Mouse (Mus musculus) adrenal gland, postnatal 36 days (tissue): ENCODE results near the gene Amhr2. TPM values are rescaled to one million over a fixed set of nuclear protein-coding genes. Genes with fewer than 3 reads are reported as not detected.

Experiments used
- DNase-seq, 2 experiments: peaks; one replicate each; pipeline ENCODE4 v3.0.0; 2021; ENCODE audit warnings: mixed read lengths in 1 of 2
- total RNA-seq, 2 experiments: library from RNA; stranded (reverse); gene quantifications; 2 replicates each; pipeline ENCODE4 v1.2.3; 2021

Amhr2 gene
- total RNA-seq, 2 experiments from 2014 or later: 1.2 to 2.5 TPM

DNA sequence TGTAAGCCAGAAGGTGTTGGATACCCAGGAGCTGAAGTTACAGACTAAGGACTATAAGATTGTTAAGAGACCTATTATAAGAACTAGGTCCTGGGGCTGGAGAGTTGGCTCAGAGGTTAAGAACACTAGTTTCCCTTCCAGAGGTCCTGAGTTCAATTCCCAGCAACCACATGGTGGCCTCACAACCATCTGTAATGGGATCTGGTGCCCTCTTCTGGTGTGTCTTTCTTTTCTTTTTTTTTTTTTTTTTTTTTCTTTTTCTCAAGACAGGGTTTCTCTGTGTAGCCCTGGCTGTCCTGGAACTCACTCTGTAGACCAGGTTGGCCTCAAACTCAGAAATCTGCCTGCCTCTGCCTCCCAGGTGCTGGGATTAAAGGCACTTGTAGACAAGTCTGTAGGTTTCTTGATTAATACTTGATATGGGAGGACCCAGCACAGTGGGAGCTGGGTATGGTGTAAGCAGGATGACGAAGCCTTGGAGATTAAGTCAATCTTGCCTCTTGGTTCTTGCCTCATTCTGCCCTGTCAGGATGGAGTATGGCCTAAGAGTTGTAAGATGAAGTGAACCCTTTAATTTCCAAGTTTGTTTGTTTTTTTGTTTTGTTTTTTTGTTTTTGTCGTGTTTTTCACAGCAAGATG, 21.4 kb upstream of the Amhr2 start:
- no peak for DNase-seq

DNA sequence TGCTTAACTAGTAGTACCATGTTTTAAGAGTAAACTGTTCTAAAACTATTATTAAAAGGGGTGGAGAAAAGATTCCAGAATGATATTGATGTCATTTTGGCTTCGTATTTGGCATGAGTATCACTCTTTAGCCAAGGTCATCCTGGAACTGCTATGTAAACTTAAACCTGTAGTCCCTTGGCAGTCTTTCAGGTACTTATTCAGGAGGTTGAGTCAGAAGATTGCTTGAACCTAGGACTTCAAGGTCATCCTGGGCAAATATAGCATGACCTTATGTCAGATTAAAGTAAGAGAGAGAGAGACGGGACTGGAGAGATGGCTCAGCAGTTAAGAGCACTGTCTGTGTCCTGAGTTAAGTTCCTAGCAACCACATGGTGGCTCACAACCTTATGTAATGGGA, 20.5 kb upstream of the Amhr2 start:
- no peak for DNase-seq

DNA sequence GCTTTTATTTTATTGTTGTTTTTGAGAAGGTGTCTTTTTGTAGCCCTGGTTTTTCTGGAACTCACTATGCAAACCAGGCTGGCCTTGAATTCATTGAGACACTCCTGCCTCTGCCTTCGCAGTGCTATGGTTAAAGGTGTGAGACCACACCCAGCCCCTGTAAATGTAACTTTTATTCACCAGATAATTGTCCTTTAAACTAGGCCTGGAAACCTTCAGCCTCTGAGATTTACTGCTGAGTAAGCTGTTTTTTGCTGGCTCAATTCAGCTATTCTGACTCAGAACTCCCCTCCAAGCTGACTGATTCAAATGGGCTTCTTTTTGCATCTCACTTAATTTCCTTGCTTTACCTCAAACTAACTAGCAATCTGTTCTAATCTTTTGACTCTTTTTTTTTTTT, 18.2 kb upstream of the Amhr2 start:
- no peak for DNase-seq

DNA sequence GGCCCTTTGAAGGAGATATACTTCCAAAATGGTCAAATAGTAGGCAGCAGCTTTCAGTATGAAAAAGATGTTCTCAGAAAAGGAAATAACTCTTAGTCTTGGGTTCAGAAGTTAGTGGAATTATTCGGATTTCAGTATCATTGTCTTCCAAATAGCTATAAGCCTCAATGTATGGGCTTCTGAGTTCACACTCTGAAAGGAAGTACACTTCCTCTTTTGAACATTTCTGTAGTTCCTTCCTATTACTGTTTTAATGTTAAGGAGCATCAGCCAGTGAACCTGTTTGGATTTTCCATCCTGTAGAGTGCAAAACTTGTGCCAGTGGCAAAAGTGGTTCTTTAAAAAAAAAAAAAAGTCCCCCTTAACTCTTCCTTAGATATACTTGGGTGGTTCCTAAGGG, 13.1 kb upstream of the Amhr2 start:
- no peak for DNase-seq

DNA sequence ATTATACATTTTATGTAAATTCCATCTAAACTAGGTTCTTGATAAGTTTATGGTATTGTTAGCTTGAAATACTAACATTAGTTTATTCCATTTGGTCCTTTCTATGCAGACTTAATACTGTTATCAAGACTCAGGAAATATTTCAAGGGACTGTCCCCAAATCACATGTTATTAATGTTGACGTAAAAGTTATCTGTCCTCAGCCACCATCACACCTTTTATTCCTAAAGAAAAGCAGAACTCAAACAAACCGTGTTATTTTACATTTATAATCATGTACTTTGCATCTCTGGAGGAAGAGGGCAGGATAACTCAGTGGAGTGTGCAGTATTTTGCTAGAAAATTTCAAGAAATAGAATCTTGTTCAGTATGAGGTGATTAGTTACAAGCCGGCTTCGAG, 12.0 kb upstream of the Amhr2 start:
- DNase-seq: no peak

DNA sequence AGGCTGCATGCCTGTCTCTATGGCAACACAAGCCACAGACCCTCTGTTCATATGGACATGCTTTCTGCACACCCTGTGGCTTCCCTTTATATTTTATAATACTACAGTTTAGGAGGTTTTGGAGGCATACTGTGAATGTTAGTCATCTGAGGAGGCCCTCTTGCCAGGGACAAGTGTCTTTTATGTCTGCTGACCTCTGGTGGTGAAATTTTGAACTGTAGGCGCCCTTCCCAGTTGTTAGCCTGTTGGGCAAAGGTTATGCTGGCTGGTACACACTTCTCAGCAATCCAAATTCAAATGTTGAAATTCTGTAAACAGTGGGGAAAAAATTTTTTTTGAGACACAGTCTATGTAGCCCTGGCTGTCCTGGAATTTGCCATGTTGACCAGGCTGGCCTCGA, 2.7 kb upstream of the Amhr2 start:
- peak; percentile 88 to 90 for DNase-seq

DNA sequence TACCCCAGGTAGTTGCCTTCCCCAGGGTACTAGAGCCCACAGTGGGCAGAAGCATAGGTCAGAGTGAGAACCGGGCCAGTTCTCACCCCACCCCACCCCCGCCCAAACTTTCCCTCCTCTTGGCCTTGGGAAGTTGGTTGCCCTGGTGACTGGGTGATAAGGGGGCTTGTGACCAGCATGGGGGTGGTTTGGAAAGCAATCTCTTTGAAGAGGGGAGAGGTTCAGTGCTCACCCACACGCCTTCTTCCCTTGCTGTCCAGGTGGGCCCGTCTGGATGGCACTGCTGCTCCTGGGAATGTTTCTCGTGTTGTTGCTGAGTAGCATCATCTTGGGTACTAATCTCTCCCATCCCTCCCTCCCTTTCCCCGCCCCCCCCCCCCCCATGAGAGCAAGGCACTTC, 1.3 kb downstream of the Amhr2 start:
- DNase-seq: no peak

DNA sequence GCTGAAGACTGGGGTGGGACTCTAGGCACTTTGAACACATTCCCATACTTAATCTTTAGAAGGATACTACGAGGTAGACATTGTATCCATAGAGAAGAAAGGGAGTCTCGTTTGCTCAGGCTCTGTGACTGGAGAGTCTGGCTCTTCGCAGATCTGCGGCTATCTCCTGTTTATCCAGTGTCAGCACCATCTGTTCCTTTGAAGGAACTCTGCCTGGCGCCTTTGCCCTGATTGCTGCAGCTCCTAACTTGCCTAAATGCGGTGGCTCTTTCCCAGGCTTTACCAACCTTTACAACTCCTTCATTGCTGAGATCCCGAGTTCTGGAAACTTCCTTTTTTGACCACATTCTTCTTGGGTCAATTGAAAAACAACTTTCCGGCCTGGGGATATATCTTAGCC, 4.2 kb downstream of the Amhr2 start:
- no peak for DNase-seq

DNA sequence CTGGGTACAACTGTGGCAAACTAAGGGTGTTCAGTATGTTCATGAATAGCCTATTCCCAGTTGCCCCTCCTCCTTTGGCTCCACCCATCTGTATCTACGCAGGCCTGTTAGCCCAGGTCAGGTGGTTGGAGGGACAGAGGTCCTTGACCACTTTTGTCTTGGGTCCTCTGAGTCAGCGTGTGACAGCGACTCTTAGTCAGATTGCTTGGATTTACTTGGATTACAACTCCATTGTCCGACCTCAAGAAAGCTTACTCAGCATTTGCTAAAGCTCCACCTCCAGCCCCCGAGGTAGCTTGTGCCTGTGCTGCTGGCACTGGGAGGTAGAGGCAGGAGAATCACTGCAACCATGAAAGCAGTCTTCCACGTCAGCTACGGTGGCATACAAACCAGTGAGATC, 5.8 kb downstream of the Amhr2 start:
- peak; percentile 82 for DNase-seq

DNA sequence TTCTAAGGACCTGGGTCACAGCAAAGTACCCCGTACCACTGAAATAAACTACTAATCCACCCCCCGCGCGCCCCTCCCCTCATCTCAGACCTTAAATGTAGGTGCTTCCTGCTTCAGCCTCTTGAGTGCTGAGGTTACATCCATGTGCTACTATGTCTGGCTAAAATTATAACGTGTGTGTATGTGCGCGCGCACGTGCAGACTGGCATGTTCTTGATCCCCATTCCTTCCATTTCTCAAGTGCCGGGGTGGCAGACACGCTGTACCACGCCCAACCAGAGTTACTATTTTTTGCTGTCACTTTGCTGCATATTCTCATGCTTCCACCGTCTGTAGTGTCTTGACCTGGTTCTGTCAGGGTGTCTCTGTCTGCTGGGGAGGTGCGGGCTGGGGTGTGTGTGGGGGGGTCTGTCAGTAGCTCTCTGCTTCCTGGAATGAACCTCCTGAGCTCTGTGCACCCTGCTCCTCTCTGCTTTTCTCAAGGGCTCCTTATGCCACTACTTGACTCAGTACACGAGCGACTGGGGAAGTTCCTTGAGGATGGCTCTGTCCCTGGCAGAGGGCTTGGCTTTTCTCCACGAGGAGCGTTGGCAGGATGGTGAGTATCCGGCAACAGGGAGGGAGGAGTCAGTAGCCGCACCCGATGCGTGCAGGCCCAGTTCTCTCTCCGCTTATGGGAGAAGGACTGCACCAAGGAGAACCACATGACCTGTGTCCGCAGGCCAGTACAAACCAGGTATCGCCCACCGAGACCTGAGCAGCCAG, 6.7 kb downstream of the Amhr2 start:
- DNase-seq: no peak

DNA sequence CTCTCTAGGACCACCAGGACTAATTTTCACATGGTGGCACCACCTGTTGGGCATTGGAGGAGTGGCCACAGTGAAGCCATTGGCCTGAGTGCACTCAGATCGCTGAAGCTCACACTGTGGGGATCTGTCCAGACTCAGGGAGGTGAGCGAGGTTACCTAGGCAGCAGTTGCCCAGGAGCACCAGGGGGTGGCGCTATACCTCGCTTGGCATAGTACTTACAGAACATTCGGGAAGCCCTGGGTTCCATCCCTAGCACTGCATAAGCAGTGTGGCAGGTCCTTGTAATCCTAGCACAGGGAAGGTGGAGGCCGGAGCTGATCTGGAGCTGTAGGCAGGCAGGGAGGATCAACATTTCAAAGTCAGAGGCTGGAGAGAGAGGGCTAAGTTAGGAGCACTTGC, 10.8 kb downstream of the Amhr2 start:
- DNase-seq: peak in 1 of 2 experiments; percentile 31

DNA sequence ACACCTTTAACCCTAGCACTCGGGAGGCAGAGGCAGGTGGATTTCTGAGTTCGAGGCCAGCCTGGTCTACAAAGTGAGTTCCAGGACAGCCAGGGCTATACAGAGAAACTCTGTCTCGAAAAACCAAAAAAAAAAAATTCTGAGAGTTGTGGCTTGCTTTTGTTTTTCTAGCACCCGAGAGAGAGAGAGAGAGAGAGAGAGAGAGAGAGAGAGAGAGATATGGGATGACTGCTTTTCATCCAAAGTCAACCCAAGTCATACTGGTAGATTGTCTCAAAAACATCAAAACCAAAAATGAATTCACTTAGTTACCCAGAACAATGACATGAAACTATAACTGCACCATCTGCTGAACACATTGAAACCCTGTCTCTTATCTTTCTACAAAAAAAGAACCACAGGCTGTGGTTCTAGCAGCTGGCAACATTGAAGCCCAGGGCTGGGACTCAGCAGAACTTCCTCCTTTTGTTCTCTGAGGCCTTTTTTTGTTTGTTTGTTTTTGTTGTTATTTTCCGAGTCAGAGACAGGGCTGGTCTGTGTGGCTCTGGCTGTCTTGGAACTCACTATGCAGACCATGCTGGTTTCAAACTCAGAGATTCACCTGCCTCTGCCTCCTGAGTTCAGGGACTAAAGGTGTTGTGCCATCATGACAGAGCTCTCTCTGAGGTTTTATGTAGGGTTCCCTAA, 13.0 kb downstream of the Amhr2 start:
- DNase-seq: no peak

DNA sequence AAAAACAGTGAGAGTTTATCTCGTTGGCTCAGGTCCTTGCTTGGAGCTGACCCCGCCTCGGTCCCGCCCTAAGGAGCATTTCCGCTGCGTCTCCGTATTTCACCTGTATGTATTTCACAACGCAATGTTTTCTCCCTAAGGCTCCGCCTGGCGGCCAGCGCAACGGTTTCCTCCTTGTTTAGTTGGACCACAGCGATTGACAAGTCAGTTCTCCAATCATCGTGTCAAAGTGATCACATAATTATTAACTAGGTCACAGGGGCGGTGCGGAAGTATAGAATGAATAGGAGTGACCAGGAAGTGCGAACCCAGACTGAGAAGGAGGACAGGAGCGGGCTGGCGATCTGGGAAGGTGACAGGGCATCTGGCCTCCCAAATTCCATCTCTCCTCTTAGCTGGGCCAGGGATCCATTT, 13.7 kb downstream of the Amhr2 start, which contains the start of gene Prr13:
Gene Prr13 (plus strand): TSS at position 125 of the 414 bp plus-strand sequence.
- DNase-seq: peak; percentile 91 to 92

DNA sequence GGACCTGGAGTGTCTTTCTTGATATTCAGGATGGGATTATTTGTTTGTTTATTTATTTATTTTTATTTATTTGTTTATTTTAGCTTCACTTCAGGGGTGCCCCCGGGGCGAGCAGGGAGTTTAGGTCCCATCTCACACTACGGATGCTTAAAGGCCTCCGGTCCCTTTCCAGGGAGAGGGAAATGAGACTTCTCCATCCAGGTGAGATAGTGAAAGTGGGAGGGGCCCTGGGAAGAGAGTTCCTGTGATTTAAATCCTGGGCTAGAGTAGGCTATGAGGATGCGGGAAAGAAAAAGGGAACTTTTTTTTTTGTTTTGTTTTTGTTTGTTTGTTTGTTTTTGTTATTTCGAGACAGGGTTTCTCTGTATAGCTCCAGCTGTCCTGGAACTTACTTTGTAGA, 14.2 kb downstream of the Amhr2 start:
- DNase-seq: no peak

DNA sequence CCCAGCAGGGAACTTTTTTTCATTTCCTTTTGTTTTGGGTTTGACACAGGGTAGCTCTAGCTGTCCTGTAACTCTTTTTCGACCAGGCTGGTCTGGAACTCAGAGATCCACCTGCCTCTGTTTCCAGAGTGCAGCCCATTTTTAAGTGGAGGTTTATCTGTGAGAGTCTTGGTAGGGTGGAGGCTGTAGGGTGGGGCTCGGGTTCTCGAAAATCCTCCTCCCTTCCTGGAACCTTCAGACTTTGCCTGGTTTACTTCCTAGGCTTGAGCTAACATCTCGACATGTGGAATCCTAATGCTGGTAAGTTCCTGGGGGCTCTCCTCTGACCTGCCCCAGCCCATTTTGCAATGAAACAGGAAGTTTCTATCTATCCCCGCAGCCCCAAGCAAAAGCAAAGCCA, 14.7 kb downstream of the Amhr2 start:
- DNase-seq: no peak

DNA sequence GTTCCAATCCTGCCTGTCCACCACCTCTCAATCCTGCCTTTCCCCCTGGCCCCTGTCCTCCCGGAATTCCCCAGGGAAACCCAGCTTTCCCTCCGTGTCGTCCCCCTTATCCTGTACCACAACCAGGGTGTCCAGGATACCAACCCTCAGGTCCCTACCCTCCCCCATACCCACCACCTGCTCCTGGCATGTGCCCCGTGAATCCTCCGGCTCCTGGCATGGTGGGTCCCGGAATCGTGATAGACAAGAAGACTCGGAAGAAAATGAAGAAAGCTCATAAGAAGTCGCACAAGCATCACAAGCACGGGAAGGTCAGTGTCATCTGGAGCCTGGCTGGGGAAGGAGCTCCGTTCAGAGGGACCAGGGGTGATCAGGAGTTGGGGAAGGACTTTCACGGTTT, 15.2 kb downstream of the Amhr2 start:
- no peak for DNase-seq

DNA sequence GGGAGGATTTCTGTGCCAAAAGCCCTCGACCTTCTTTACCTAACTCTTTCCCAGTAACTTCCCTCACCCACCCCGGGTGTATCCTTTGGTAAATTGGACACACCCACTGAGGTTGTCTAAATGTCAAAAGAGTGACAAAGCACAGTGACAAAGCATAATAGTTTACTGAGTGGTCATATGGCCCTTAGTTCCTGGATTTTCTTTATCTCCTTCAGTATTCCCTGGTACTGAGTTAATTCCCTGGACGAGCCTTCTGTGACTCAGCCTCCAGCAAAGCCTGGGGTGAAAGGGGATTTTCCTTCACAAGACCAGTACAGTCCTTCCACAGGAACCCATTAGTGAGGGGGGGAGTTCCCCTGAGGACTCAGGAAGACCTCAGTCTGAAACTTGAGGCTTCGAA, 15.8 kb downstream of the Amhr2 start:
- no peak for DNase-seq

DNA sequence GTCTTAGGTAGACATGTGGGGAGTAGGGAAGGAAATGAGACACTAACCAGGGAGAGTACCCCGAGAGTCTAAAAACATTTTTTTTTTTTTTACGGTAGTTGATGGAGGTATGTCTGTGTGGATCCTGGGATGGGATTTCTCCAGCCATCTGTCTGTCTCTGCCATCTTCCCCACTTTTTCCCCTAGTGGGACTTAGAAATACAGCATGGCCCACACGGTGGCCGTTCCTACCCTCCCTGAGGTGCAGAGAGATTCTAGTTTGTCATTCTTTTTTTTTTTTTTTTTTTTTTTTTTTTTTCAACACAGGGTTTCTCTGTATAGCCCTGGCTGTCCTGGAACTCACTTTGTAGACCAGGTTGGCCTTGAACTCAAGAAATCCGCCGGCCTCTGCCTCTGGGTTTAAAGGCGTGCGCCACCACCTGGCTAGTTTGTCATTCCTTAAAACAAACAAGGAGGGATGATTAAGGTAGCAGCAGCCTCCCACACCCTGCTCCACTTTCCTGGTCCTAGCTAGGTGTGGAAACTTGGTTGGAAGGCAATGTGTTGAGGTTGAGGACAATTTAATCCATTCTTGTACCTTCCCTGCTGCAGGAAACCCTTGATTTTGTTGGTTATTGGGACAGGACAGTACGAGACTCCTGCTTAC, 16.4 kb downstream of the Amhr2 start:
- no peak for DNase-seq

DNA sequence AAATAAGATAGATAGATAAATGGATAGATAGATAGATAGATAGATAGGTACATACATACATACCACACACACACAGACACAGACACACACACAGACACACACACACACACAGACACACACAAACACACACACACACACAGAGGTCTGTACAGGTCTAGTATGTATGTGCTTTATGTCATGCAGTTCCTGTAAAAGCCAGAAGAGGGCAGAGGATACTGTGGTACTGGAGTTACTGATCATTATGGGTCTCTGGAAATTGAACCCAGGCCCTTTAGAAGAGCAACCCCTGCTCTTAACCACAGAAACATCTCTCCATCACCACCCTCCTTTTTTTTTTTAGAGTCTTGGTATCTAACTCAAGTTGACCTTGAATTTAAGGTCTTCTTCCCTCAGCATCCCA, 18.5 kb downstream of the Amhr2 start:
- peak in 1 of 2 experiments; percentile 32 for DNase-seq

DNA sequence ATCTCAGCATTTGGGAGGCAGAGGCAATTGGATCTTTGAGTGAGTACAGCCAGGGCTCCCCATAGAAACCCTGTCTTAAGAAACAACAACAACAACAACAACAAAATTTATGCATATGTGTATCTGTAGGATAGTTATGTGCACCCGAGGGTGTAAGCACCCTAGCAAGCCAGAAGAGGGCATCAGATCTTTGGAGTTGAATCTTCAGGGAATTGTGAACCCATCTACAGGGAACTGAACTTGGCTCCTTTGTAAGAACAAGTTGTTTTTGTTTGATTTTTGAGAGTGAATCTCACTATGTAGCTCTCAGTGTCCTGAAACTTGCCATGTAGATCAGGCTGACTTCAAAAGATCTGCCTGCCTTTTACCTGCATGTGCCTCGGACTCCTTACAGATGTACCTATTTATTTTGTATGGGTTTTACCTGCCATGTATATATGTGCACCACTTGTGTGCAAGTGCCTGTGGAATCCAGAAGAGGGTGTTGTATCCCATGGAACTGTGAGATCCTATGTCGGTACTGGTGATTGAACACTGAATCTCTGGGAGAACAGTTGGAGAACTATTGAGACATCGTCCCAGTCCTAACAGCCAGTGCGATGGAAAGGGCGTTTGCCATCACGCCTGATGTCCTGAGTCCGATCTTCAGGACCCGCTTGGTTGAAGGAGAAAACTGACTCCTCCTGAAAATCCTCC, 23.7 kb downstream of the Amhr2 start:
- no peak for DNase-seq

DNA sequence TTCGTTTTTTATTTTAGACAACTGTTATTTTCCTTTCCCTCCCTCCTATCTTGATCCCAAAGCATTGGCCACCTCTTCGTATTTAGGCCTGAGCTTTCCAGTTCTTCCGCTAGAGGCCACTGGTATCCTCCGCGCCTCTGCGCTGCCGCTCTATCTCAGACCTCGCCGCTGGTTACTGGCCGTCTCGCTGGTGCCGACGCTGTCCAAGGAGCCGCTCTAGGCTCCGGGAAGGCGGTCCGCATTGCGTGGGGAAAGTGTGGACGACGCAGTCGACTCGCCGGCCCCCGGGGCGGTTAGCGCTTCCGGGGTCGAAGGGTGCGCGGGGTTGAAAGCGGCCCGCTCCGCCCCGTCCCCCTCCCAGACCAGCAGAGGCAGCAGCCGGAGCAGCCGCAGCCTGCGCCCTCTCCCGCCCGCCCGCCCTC, 25.0 kb downstream of the Amhr2 start, which contains the start of gene Pcbp2:
Gene Pcbp2 (plus strand): TSS at position 357 of the 422 bp plus-strand sequence.
- DNase-seq: peak; percentile 98
